Mouse (Mus musculus) kidney, embryonic 15.5 days (tissue): ENCODE results near the gene Gm49325. TPM values are rescaled to one million over a fixed set of nuclear protein-coding genes. Genes with fewer than 3 reads are reported as not detected.
A peak's percentile ranks its signal among the peaks of the same experiment; 100 is the strongest.

Experiments used
- microRNA counts: library from miRNA; unstranded; fragments of <30 nt; microRNA quantifications from one replicate; lab custom pipeline; 2016
- microRNA-seq: library from miRNA; unstranded; fragments of <30 nt; microRNA quantifications from one replicate; pipeline ENCODE4, GENCODE M21; 2016
- polyA plus RNA-seq: library from polyadenylated mRNA; unstranded; fragments of >200 nt; fragmentation: Nextera tagmentation; extraction: Ambion mirVana; gene quantifications from 2 replicates; pipeline ENCODE4 v1.2.1, GENCODE M21; 2015

Gene Gm49325
- polyA plus RNA-seq, 1 experiment from 2014 or later, result 3.6 TPM

MicroRNAs encoded within 50 kb of the gene (microRNA counts, 519-probe panel; counts per million panel counts)
- microRNA mmu-miR-1930 (lab: Ali Mortazavi, UCI), result 1,643 counts per million, percentile 9 among the panel's probes with 10 or more counts

Small RNAs within 50 kb of the gene (microRNA-seq; reads per million reads assigned to microRNA genes)
- gene Mir1930, result 8.1 reads per million, percentile 27 among the genes with 10 or more reads in this experiment

Other genes with a start within 250 kb of the Gm49325 start
- 6.4 and 6.9 TPM in 2 replicates for gene Adarb1, start 187.9 kb upstream of the Gm49325 start, polyA plus RNA-seq
- gene Fam207a, start 90.4 kb upstream of the Gm49325 start, polyA plus RNA-seq, result 34.3 and 37.2 TPM in 2 replicates
- gene Itgb2, start 75.9 kb upstream of the Gm49325 start, polyA plus RNA-seq, result 2.1 and 2.3 TPM in 2 replicates
- 149 and 152 TPM in 2 replicates for gene Pttg1ip, start 24.5 kb upstream of the Gm49325 start, polyA plus RNA-seq
- gene Sumo3, start 100 bp upstream of the Gm49325 start, polyA plus RNA-seq, result 332 TPM in 2 replicates
- 71.9 and 72.0 TPM in 2 replicates for gene Ube2g2, start 16.1 kb downstream of the Gm49325 start, polyA plus RNA-seq
- 0.50 and 0.90 TPM in 2 replicates for gene Tspear, start 80.4 kb downstream of the Gm49325 start, polyA plus RNA-seq
- gene Gm19402, start 84.6 kb downstream of the Gm49325 start, polyA plus RNA-seq, result not detected in 2 replicates
- not detected in 2 replicates for gene Gm9508, start 91.0 kb downstream of the Gm49325 start, polyA plus RNA-seq
- not detected in 2 replicates for gene Gm10272, start 100.4 kb downstream of the Gm49325 start, polyA plus RNA-seq
- gene Gm10024, start 105.3 kb downstream of the Gm49325 start, polyA plus RNA-seq, result not detected in 2 replicates
- gene Gm10142, start 109.6 kb downstream of the Gm49325 start, polyA plus RNA-seq, result not detected in 2 replicates
- gene Krtap12-1, start 114.4 kb downstream of the Gm49325 start, polyA plus RNA-seq, result not detected in 2 replicates
- not detected in 2 replicates for gene Gm10100, start 120.3 kb downstream of the Gm49325 start, polyA plus RNA-seq
- gene Gm18596, start 136.4 kb downstream of the Gm49325 start, polyA plus RNA-seq, result not detected in 2 replicates
- gene Gm9736, start 145.2 kb downstream of the Gm49325 start, polyA plus RNA-seq, result not detected in 2 replicates
- not detected in 2 replicates for gene Gm3233, start 153.5 kb downstream of the Gm49325 start, polyA plus RNA-seq
- gene Gm3238, start 165.1 kb downstream of the Gm49325 start, polyA plus RNA-seq, result not detected in 2 replicates
- not detected in 2 replicates for gene Gm7138, start 170.7 kb downstream of the Gm49325 start, polyA plus RNA-seq
- not detected in 2 replicates for gene Gm3250, start 176.3 kb downstream of the Gm49325 start, polyA plus RNA-seq
- gene Gm7137, start 182.0 kb downstream of the Gm49325 start, polyA plus RNA-seq, result not detected in 2 replicates
- gene Gm9639, start 188.9 kb downstream of the Gm49325 start, polyA plus RNA-seq, result not detected in 2 replicates
- not detected in 2 replicates for gene Gm19668, start 192.9 kb downstream of the Gm49325 start, polyA plus RNA-seq
- not detected in 2 replicates for gene Gm9507, start 205.6 kb downstream of the Gm49325 start, polyA plus RNA-seq
- gene Gm2696, start 208.5 kb downstream of the Gm49325 start, polyA plus RNA-seq, result not detected in 2 replicates
- gene Krtap10-4, start 220.9 kb downstream of the Gm49325 start, polyA plus RNA-seq, result not detected in 2 replicates
- gene Krtap10-10, start 229.8 kb downstream of the Gm49325 start, polyA plus RNA-seq, result not detected in 2 replicates
- not detected in 2 replicates for gene Gm36176, start 240.6 kb downstream of the Gm49325 start, polyA plus RNA-seq
- not detected in 2 replicates for gene Gm10318, start 246.7 kb downstream of the Gm49325 start, polyA plus RNA-seq